Mouse (Mus musculus): Measurements from ENCODE around the gene Ppm1f.

DNA sequence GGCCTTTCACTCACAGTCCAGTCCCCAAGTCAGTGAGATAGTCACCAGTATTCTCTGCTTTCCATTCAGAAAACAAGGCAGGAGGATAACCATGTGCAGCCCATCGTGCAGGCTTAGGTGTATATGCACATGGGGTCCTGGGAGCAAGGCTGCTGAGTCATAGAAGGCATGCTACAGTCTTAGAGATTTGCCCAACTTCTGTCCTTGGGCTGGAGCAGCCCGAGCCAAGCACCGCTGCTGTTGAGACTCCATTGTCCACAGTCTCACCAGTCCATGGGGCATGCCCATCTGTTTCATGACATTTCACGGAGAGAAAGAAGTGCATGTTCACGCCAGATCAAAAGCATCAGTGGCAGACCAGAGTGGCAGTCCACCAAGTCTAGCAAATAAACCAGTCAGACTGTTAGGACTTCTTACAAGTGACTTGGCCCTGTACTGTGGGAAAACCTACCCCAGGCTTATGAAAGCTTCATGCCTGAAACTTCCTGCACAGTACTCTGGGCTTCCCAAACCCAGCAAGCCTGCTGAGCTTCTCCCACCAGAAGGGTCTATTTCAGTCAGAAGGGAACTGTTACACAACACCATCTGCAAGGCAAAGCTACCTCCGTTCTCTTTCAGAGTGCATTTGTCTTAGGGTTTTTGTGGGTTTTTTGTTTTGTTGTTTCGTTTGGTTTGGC lies 22.3 kb downstream of the Ppm1f start:
- TF ChIP-seq POLR2A (IDR thresholded peaks at IDR 0.05; ENCODE audit: insufficient read depth, low read length) (no peak), CTCF (IDR thresholded peaks at IDR 0.05; ENCODE audit: low read depth, low read length) (no peak)
